ENCODE assay signal across 7 mouse cellular contexts in genomic region chr5:129941495-129942045, GRCm38 (mm10). TPM values are rescaled to one million over a fixed set of nuclear protein-coding genes. Genes with fewer than 3 reads are reported as not detected.
A peak's percentile ranks its signal among the peaks of the same experiment; 100 is the strongest.
DNase-seq lines count a peak whose midpoint lies in the region; ATAC-seq lines count a peak whose summit lies in the region.

Vkorc1l1 (plus strand) TSS chr5:129941970.

- no peaks in the 10 kb centered on the region for H3K9me3 ChIP-seq in intestine, embryonic 15.5 days
- no peaks in the 10 kb centered on the region for H3K9me3 ChIP-seq in midbrain, embryonic 10.5 days (replicated peaks)

- H3K4me2 ChIP-seq in intestine, embryonic 15.5 days (replicated peaks): peak within 1 kb of the TSS; percentile 77

- intact Hi-C loops in gastrocnemius, postnatal 36 days (cut with DNase I): no loop called here
- intact Hi-C loops in left cerebral cortex, postnatal 25 days (cut with DNase I): no loop called here

- H3K9ac ChIP-seq in intestine, embryonic 15.5 days: peak within 1 kb of the TSS; percentile 91

- DNase-seq in adrenal gland, adult 2 months: peak; percentile 99
- peak; percentile 99 for DNase-seq in embryo, embryonic 11.5 days (ENCODE audit: low read depth, low spot score)
- DNase-seq in gastrocnemius, postnatal 36 days: peak; percentile 98
- peak; percentile 96 to 99 for DNase-seq in left cerebral cortex, postnatal 25 days (ENCODE audit: low spot score in 2 of 2)
- DNase-seq in midbrain, embryonic 10.5 days (ENCODE audit: low spot score): peak; percentile 99
- DNase-seq in right cerebral cortex, postnatal 4 days: peak; percentile 98

- no peaks in the 10 kb centered on the region for H3K4me1 ChIP-seq in intestine, embryonic 15.5 days (replicated peaks)
- peaks cover 22% of the 10 kb centered on the region for H3K4me1 ChIP-seq in midbrain, embryonic 10.5 days

- peak; percentile 98 for ATAC-seq in intestine, embryonic 15.5 days

- WGBS in intestine, embryonic 15.5 days: under 1% methylated on average over 53 of the region's 59 CpGs
- WGBS in midbrain, embryonic 10.5 days: 2% methylated on average over 59 of the region's 59 CpGs

- H3K27me3 ChIP-seq in intestine, embryonic 15.5 days (replicated peaks): no peaks in the 10 kb centered on the region
- H3K27me3 ChIP-seq in midbrain, embryonic 10.5 days (ENCODE audit: low read depth, poor library complexity, severe bottlenecking): peaks cover 20% of the 10 kb centered on the region

- H3K27ac ChIP-seq in intestine, embryonic 15.5 days: peak within 1 kb of the TSS; percentile 73
- H3K27ac ChIP-seq in midbrain, embryonic 10.5 days (replicated peaks): peak within 1 kb of the TSS; percentile 92

- H3K36me3 ChIP-seq in intestine, embryonic 15.5 days: no peaks in the 10 kb centered on the region
- peaks cover 12% of the 10 kb centered on the region for H3K36me3 ChIP-seq in midbrain, embryonic 10.5 days

- H3K4me3 ChIP-seq in intestine, embryonic 15.5 days (replicated peaks): peak within 1 kb of the TSS; percentile 89
- peak within 1 kb of the TSS; percentile 94 for H3K4me3 ChIP-seq in midbrain, embryonic 10.5 days

RNA-seq across cellular contexts. Expression of gene Vkorc1l1, which starts in this region (rescaled TPM):
- total RNA-seq in adrenal gland, adult 2 months (2021): 10 to 100 TPM; 23.0 to 33.8 TPM
- polyA plus RNA-seq in adrenal gland, adult 2 months (2012; rRNA removed): 9.8 and 10.4 TPM in 2 replicates
- 10 to 100 TPM; 20.2 to 22.1 TPM for total RNA-seq in gastrocnemius, postnatal 36 days (2021)
- polyA plus RNA-seq in intestine, embryonic 15.5 days (2015; fragmentation: Nextera tagmentation; extraction: Ambion mirVana): 26.5 and 30.9 TPM in 2 replicates
- total RNA-seq in left cerebral cortex, postnatal 25 days (2021): 10 to 100 TPM; 44.6 to 46.3 TPM
- polyA plus RNA-seq in midbrain, embryonic 10.5 days (2016; fragmentation: Nextera tagmentation; extraction: Ambion mirVana): 30.9 and 35.5 TPM in 2 replicates

Comparison
In these comparisons a context has a peak if more than half of its experiments do, and no peak if none do; other contexts are left out.
1. Peak in every context shown above with its lines: DNase-seq, ATAC-seq, H3K4me3 ChIP-seq and H3K27ac ChIP-seq.